Mouse (Mus musculus): ENCODE measurements around the gene S100a6. TPM values are rescaled to one million over a fixed set of nuclear protein-coding genes. Genes with fewer than 3 reads are reported as not detected.

The S100a6 gene
- total RNA-seq, 4 experiments from 2014 or later: 57.0 to 92.3 (median 67.2) TPM

GRCm38 (mm10) chr3:90600458-90601195 lies 12.1 kb upstream of the S100a6 start:
- no peak for DNase-seq

- DNase-seq: no peak
These were observed 11.1 kb upstream of the S100a6 start, which contains the start of gene Gm42674 for GRCm38 (mm10) chr3:90601486-90602110. Gm42674 (plus strand) TSS chr3:90601904.

GRCm38 (mm10) chr3:90603623-90604022 lies 9.1 kb upstream of the S100a6 start, which contains the start of gene S100a4:
S100a4 (plus strand) TSS chr3:90603771.
- no peak for DNase-seq

- DNase-seq: peak; percentile 84
These were observed 8.3 kb upstream of the S100a6 start for GRCm38 (mm10) chr3:90604416-90604815.

- no peak for DNase-seq
These were observed 7.6 kb upstream of the S100a6 start for GRCm38 (mm10) chr3:90605049-90605448.

- DNase-seq: no peak
These were observed 6.9 kb upstream of the S100a6 start for GRCm38 (mm10) chr3:90605736-90606135.

GRCm38 (mm10) chr3:90606185-90606584 lies 6.5 kb upstream of the S100a6 start:
- DNase-seq: no peak

- no peak for DNase-seq
These were observed 5.3 kb upstream of the S100a6 start for GRCm38 (mm10) chr3:90607361-90607760.

GRCm38 (mm10) chr3:90608223-90608622 lies 4.5 kb upstream of the S100a6 start, which contains the start of gene S100a5:
S100a5 (plus strand) TSS chr3:90608523.
- DNase-seq: no peak

GRCm38 (mm10) chr3:90609102-90609501 lies 3.6 kb upstream of the S100a6 start:
- DNase-seq: no peak

- DNase-seq: no peak
These were observed 1.2 kb upstream of the S100a6 start for GRCm38 (mm10) chr3:90611494-90611893.

GRCm38 (mm10) chr3:90612061-90612460 lies 621 bp upstream of the S100a6 start:
- no peak for DNase-seq

GRCm38 (mm10) chr3:90613461-90614147 lies 922 bp downstream of the S100a6 start:
- DNase-seq: no peak

- no peak for DNase-seq
These were observed 1.5 kb downstream of the S100a6 start for GRCm38 (mm10) chr3:90614148-90614530.

- DNase-seq: no peak
These were observed 2.0 kb downstream of the S100a6 start for GRCm38 (mm10) chr3:90614611-90615251.

- DNase-seq: peak; percentile 61
These were observed 2.7 kb downstream of the S100a6 start for GRCm38 (mm10) chr3:90615415-90615814.

- DNase-seq: no peak
These were observed 3.2 kb downstream of the S100a6 start for GRCm38 (mm10) chr3:90615911-90616310.

GRCm38 (mm10) chr3:90617586-90617985 lies 4.9 kb downstream of the S100a6 start:
- DNase-seq: no peak

- no peak for DNase-seq
These were observed 8.9 kb downstream of the S100a6 start for GRCm38 (mm10) chr3:90621552-90621951.

GRCm38 (mm10) chr3:90623435-90624071 lies 10.9 kb downstream of the S100a6 start:
- peak; percentile 53 for DNase-seq

GRCm38 (mm10) chr3:90625496-90625895 lies 12.8 kb downstream of the S100a6 start:
- no peak for DNase-seq

Measured in adrenal gland, adult 8-10 months (tissue).